8 mouse cellular contexts compared by ENCODE assay signal in genomic region chr5:144358592-144358917, GRCm38 (mm10). TPM values are rescaled to one million over a fixed set of nuclear protein-coding genes. Genes with fewer than 3 reads are reported as not detected.
DNase-seq lines count a peak whose midpoint lies in the region; ATAC-seq and TF ChIP-seq lines count a peak whose summit lies in the region.

No protein-coding gene starts in this region.

- ATAC-seq in hindbrain, embryonic 14.5 days (ENCODE audit: low FRiP score), result peak; percentile 84; the same call in 1 of the 2 replicates
- ATAC-seq in midbrain, embryonic 15.5 days (replicated peaks), result peak; percentile 90; the same call in 1 of the 2 replicates

- H3K27me3 ChIP-seq in kidney, adult 2 months (replicated peaks; ENCODE audit: control insufficient read depth, insufficient read depth, low read length), result no peaks in the 10 kb centered on the region
- peaks cover 36% of the 10 kb centered on the region for H3K27me3 ChIP-seq in hindbrain, embryonic 14.5 days (ENCODE audit: control insufficient read depth, insufficient read depth, low read length)
- H3K27me3 ChIP-seq in midbrain, embryonic 15.5 days (replicated peaks), result peaks cover 40% of the 10 kb centered on the region

- H3K4me2 ChIP-seq in hindbrain, embryonic 14.5 days (replicated peaks), result peak overlapping the region; percentile 97
- peak overlapping the region; percentile 87 for H3K4me2 ChIP-seq in midbrain, embryonic 15.5 days

- H3K4me3 ChIP-seq in kidney, adult 2 months (ENCODE audit: insufficient read depth, low read depth, low read length), result peak overlapping the region; percentile 71
- H3K4me3 ChIP-seq in cortical plate, adult 2 months (ENCODE audit: insufficient read depth, low read length), result peak overlapping the region; percentile 38
- peak overlapping the region; percentile 48 for H3K4me3 ChIP-seq in hindbrain, embryonic 14.5 days (replicated peaks; ENCODE audit: low read length)
- H3K4me3 ChIP-seq in midbrain, embryonic 15.5 days, result peak overlapping the region; percentile 45

- H3K9me3 ChIP-seq in hindbrain, embryonic 14.5 days (ENCODE audit: control insufficient read depth, low read length), result no peaks in the 10 kb centered on the region
- no peaks in the 10 kb centered on the region for H3K9me3 ChIP-seq in midbrain, embryonic 15.5 days

- no peaks in the 10 kb centered on the region for H3K36me3 ChIP-seq in kidney, adult 2 months (ENCODE audit: control insufficient read depth, insufficient read depth, low read length)
- no peaks in the 10 kb centered on the region for H3K36me3 ChIP-seq in hindbrain, embryonic 14.5 days (replicated peaks; ENCODE audit: control insufficient read depth, insufficient read depth)
- H3K36me3 ChIP-seq in midbrain, embryonic 15.5 days (replicated peaks), result no peaks in the 10 kb centered on the region

- TF ChIP-seq POLR2A in kidney, adult 2 months (IDR thresholded peaks at IDR 0.05; ENCODE audit: low read depth, low read length), result no peak
- no peak for TF ChIP-seq POLR2A in cortical plate, adult 2 months (IDR thresholded peaks at IDR 0.05; ENCODE audit: extremely low read depth, insufficient read depth, low read length)

- no peak overlapping the region for H3K9ac ChIP-seq in hindbrain, embryonic 14.5 days
- H3K9ac ChIP-seq in midbrain, embryonic 15.5 days, result 0 out of 2 replicates have a peak overlapping the region, but pooled peaks have one; percentile 4

- H3K27ac ChIP-seq in kidney, adult 2 months (ENCODE audit: insufficient read depth, low read depth, low read length), result peak overlapping the region; percentile 33; the same call in 1 of the 2 replicates
- no peak overlapping the region for H3K27ac ChIP-seq in cortical plate, adult 2 months (ENCODE audit: insufficient read depth, low read length)
- no peak overlapping the region for H3K27ac ChIP-seq in hindbrain, embryonic 14.5 days
- no peak overlapping the region for H3K27ac ChIP-seq in midbrain, embryonic 15.5 days

- 6% methylated on average over 10 of the region's 10 CpGs for WGBS in kidney, adult 2 months
- WGBS in hindbrain, embryonic 14.5 days, result 9% methylated on average over 10 of the region's 10 CpGs
- WGBS in midbrain, embryonic 15.5 days, result 8% methylated on average over 10 of the region's 10 CpGs

- TF ChIP-seq CTCF in kidney, adult 2 months (conservative IDR thresholded peaks at IDR 0.05; ENCODE audit: insufficient read depth, insufficient read length, low read depth, low read length), result no peak
- TF ChIP-seq CTCF in cortical plate, adult 2 months (IDR thresholded peaks at IDR 0.05; ENCODE audit: extremely low read depth, insufficient read depth, low read length), result no peak

- peaks cover 13% of the 10 kb centered on the region for H3K4me1 ChIP-seq in kidney, adult 2 months (ENCODE audit: control insufficient read depth, insufficient read depth, low read length)
- no peaks in the 10 kb centered on the region for H3K4me1 ChIP-seq in cortical plate, adult 2 months (ENCODE audit: control insufficient read depth, insufficient read depth, low read length)
- 0 out of 2 replicates have a peak, but pooled peaks cover 6% of the 10 kb centered on the region for H3K4me1 ChIP-seq in hindbrain, embryonic 14.5 days (replicated peaks; ENCODE audit: control insufficient read depth, insufficient read depth, low read length)
- H3K4me1 ChIP-seq in midbrain, embryonic 15.5 days, result peaks cover 19% of the 10 kb centered on the region

- DNase-seq in kidney, adult 2 months, result no peak
- no peak for DNase-seq in kidney, adult 8-10 months
- no peak for DNase-seq in hindbrain, embryonic 14.5 days (ENCODE audit: low spot score)
- no peak for DNase-seq in right cerebral cortex, postnatal 4 days
- DNase-seq in gastrocnemius, postnatal 10 days, result no peak
- DNase-seq in gastrocnemius, postnatal 4 days (ENCODE audit: low spot score in 2 of 2), result no peak

RNA-seq across cellular contexts. Expression of gene Baiap2l1, which starts 0.6 kb away (rescaled TPM):
- 10.7 and 10.8 TPM in 2 replicates for polyA plus RNA-seq in kidney, adult 2 months (2012; rRNA removed)
- 0.32 and 0.38 TPM in 2 replicates for polyA plus RNA-seq in cortical plate, adult 2 months (2012; rRNA removed)
- polyA plus RNA-seq in hindbrain, embryonic 14.5 days (2014; fragmentation: Nextera tagmentation; extraction: Ambion mirVana), result 1.8 and 2.1 TPM in 2 replicates
- polyA plus RNA-seq in midbrain, embryonic 15.5 days (2015; fragmentation: Nextera tagmentation; extraction: Ambion mirVana), result 1.1 and 1.3 TPM in 2 replicates
- 1 to 10 TPM; 2.2 to 4.0 TPM for total RNA-seq in gastrocnemius, postnatal 10 days (2021)
- total RNA-seq in gastrocnemius, postnatal 4 days (2021), result 1 to 10 TPM; 5.7 to 7.1 TPM
